Mouse (Mus musculus): Measurements from ENCODE around the gene Ppp2r3a. TPM values are rescaled to one million over a fixed set of nuclear protein-coding genes. Genes with fewer than 3 reads are reported as not detected.
A peak's percentile ranks its signal among the peaks of the same experiment; 100 is the strongest.

Ppp2r3a gene
- polyA plus RNA-seq (2015; fragmentation: Nextera tagmentation; extraction: Ambion mirVana), result 2.2 and 2.4 TPM in 2 replicates

DNA sequence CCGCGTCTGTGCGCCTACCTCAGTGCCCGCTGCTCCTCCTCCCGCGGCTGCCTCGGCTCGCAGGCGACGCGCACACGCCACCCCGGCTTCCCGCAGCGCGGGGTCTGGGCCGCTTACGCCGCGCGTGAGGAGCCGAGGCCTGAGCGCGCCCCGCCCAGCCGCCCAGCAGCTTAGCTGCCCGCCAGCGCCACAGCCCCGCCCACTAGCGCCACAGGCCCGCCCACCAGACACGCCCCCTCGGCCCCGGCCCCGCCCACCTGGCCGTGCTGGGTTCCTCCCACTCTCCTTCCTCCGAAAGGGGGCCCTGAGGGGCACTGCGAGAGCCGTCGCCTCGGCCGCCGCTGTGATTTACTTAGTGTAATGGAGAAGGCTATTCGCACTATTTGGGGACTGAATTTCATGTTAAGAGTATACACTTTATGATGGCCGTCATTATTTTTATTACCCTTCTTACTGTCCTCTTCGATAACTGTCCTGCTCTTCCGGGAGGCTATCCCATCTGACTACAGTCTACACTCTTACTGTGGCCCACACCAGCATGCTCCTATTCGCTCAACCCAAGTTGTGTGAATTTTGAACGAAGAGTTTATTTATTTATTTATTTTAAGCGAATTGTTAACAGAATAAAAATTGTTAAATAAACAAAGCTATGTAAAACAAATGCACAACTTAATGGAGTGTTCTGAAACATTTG is at the start of gene Ppp2r3a:
Gene Ppp2r3a (minus strand): TSS at position 152 of the 694 bp plus-strand sequence.
- peaks cover 41% of the 10 kb centered on the region for H3K4me1 ChIP-seq (replicated peaks)
- H3K4me2 ChIP-seq, result peak within 1 kb of the TSS; percentile 97
- DNase-seq, result peak; percentile 90
- no peaks in the 10 kb centered on the region for H3K27me3 ChIP-seq
- H3K9me3 ChIP-seq (replicated peaks), result no peaks in the 10 kb centered on the region
- peak; percentile 94 for ATAC-seq (ENCODE audit: low read depth)
- H3K36me3 ChIP-seq, result no peaks in the 10 kb centered on the region
- peak within 1 kb of the TSS; percentile 77 for H3K4me3 ChIP-seq (replicated peaks)
- H3K9ac ChIP-seq, result peak within 1 kb of the TSS; percentile 81
- under 1% methylated on average over 48 of the region's 50 CpGs for WGBS (ENCODE audit: insufficient replicate concordance)
- H3K27ac ChIP-seq, result peak within 1 kb of the TSS; percentile 73

DNA sequence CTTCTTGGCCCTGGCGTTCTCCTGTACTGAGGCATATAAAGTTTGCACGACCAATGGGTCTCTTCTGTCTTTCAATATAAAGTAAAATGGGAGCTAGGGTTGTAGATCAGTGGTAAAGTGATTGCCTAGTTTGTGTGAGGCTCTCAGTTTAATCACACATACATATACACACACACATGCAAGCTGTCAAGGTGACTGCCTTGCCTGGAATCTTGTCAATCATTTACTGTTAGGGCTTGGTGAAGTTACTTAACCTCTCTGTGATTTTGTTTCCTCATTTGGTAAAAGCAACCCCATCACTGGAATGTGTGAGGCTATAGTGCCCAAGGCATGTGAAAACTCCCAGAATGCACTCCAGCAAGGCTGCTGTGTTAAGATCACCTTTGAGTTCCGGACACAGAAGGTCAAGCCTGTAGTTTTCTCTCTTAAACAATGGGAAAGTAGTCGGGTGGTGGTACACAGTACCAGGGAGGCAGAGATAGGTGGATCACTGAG is 48.9 kb upstream of the Ppp2r3a start:
- no peaks in the 10 kb centered on the region for H3K36me3 ChIP-seq
- DNase-seq, result no peak
- no peak overlapping the region for H3K4me2 ChIP-seq
- no peak overlapping the region for H3K4me3 ChIP-seq (replicated peaks)
- H3K4me1 ChIP-seq (replicated peaks), result no peaks in the 10 kb centered on the region
- H3K9me3 ChIP-seq (replicated peaks), result no peaks in the 10 kb centered on the region
- no peak for ATAC-seq (ENCODE audit: low read depth)
- WGBS (ENCODE audit: insufficient replicate concordance), result 59% methylated on average over 4 of the region's 4 CpGs
- no peak overlapping the region for H3K9ac ChIP-seq
- no peaks in the 10 kb centered on the region for H3K27me3 ChIP-seq
- H3K27ac ChIP-seq, result no peak overlapping the region

- DNase-seq (no peak), ATAC-seq (ENCODE audit: low read depth) (no peak)
- Histone ChIP-seq H3K9ac (no peak overlapping the region), H3K4me2 (no peak overlapping the region), H3K27ac (no peak overlapping the region), H3K27me3 (no peaks in the 10 kb centered on the region), H3K9me3 (replicated peaks) (no peaks in the 10 kb centered on the region), H3K4me1 (replicated peaks) (no peaks in the 10 kb centered on the region), H3K36me3 (no peaks in the 10 kb centered on the region), H3K4me3 (replicated peaks) (no peak overlapping the region)
- WGBS (ENCODE audit: insufficient replicate concordance), result 73% methylated on average over 19 of the region's 19 CpGs
These were observed 40.4 kb upstream of the Ppp2r3a start for GRCm38 (mm10) chr9:101291676-101292660.

DNA sequence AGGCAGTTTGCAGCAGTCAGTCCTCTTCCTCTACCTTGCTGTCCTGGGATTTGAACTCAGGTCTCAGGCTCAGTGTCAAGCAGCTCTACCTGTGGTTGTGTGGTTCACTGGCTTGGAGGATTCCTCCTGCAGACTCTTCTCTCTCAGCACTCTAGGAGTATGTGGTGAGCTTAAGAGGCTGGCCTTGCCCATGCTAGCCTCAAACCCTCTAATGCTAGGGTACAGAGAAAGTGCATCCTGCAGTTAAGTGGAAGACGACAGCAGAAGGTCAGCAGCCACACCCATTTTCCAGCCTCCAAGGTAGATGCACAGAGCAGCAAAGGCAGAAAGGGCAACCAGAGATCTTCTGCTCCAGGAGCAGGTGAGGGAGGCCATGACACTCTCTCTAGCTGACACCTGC is 39.3 kb upstream of the Ppp2r3a start:
- ATAC-seq (ENCODE audit: low read depth) (no peak), DNase-seq (no peak)
- H3K36me3 ChIP-seq, result no peaks in the 10 kb centered on the region
- no peak overlapping the region for H3K9ac ChIP-seq
- H3K4me3 ChIP-seq (replicated peaks), result no peak overlapping the region
- no peak overlapping the region for H3K27ac ChIP-seq
- H3K9me3 ChIP-seq (replicated peaks), result no peaks in the 10 kb centered on the region
- H3K4me1 ChIP-seq (replicated peaks), result no peaks in the 10 kb centered on the region
- H3K4me2 ChIP-seq, result no peak overlapping the region
- H3K27me3 ChIP-seq, result no peaks in the 10 kb centered on the region
- 60% methylated on average over 1 of the region's 1 CpGs for WGBS (ENCODE audit: insufficient replicate concordance)

GRCm38 (mm10) chr9:101289750-101290149 is 38.2 kb upstream of the Ppp2r3a start:
- H3K4me2 ChIP-seq, result no peak overlapping the region
- H3K27me3 ChIP-seq, result no peaks in the 10 kb centered on the region
- H3K4me3 ChIP-seq (replicated peaks), result no peak overlapping the region
- no peaks in the 10 kb centered on the region for H3K9me3 ChIP-seq (replicated peaks)
- no peak overlapping the region for H3K9ac ChIP-seq
- WGBS (ENCODE audit: insufficient replicate concordance), result 67% methylated on average over 11 of the region's 11 CpGs
- H3K27ac ChIP-seq, result no peak overlapping the region
- DNase-seq, result no peak
- no peak for ATAC-seq (ENCODE audit: low read depth)
- H3K4me1 ChIP-seq (replicated peaks), result no peaks in the 10 kb centered on the region
- H3K36me3 ChIP-seq, result no peaks in the 10 kb centered on the region

GRCm38 (mm10) chr9:101288901-101289647 is 37.5 kb upstream of the Ppp2r3a start:
- no peaks in the 10 kb centered on the region for H3K27me3 ChIP-seq
- no peaks in the 10 kb centered on the region for H3K9me3 ChIP-seq (replicated peaks)
- no peak overlapping the region for H3K4me2 ChIP-seq
- no peaks in the 10 kb centered on the region for H3K4me1 ChIP-seq (replicated peaks)
- H3K9ac ChIP-seq, result no peak overlapping the region
- DNase-seq, result no peak
- H3K27ac ChIP-seq, result no peak overlapping the region
- no peak for ATAC-seq (ENCODE audit: low read depth)
- H3K4me3 ChIP-seq (replicated peaks), result no peak overlapping the region
- 74% methylated on average over 14 of the region's 14 CpGs for WGBS (ENCODE audit: insufficient replicate concordance)
- no peaks in the 10 kb centered on the region for H3K36me3 ChIP-seq

- Histone ChIP-seq H3K4me1 (replicated peaks) (no peaks in the 10 kb centered on the region), H3K4me2 (no peak overlapping the region), H3K27ac (no peak overlapping the region), H3K9ac (no peak overlapping the region), H3K4me3 (replicated peaks) (no peak overlapping the region), H3K27me3 (no peaks in the 10 kb centered on the region), H3K36me3 (no peaks in the 10 kb centered on the region), H3K9me3 (replicated peaks) (no peaks in the 10 kb centered on the region)
- ATAC-seq (ENCODE audit: low read depth) (no peak), DNase-seq (no peak)
- WGBS (ENCODE audit: insufficient replicate concordance), result 73% methylated on average over 4 of the region's 4 CpGs
These were observed 35.2 kb upstream of the Ppp2r3a start for GRCm38 (mm10) chr9:101286766-101287165.

DNA sequence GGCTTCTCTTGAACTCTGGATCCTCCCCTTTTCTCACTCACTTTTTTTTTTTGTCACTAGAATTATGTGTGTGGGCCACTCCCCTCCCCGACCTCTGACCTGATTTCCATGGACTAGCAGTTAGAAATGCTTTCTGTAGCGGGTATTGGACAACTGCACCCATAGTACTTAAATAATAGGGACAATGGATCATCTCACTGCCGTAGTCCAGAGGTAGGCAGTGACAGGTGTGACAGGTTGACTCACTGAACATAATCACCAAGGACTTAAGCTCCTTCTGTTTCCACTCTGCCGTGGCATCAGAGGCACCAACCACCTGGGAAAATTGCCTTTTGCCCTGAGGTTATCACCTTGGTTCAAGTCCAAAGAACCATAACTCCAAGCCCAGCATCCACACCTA is 32.5 kb upstream of the Ppp2r3a start:
- ATAC-seq (ENCODE audit: low read depth) (no peak), DNase-seq (no peak)
- H3K27me3 ChIP-seq, result no peaks in the 10 kb centered on the region
- no peak overlapping the region for H3K27ac ChIP-seq
- no peak overlapping the region for H3K4me3 ChIP-seq (replicated peaks)
- H3K4me1 ChIP-seq (replicated peaks), result no peaks in the 10 kb centered on the region
- no peak overlapping the region for H3K9ac ChIP-seq
- no peaks in the 10 kb centered on the region for H3K9me3 ChIP-seq (replicated peaks)
- H3K4me2 ChIP-seq, result no peak overlapping the region
- 55% methylated on average over 4 of the region's 4 CpGs for WGBS (ENCODE audit: insufficient replicate concordance)
- H3K36me3 ChIP-seq, result no peaks in the 10 kb centered on the region

GRCm38 (mm10) chr9:101282651-101283050 is 31.1 kb upstream of the Ppp2r3a start:
- Histone ChIP-seq H3K9ac (no peak overlapping the region), H3K9me3 (replicated peaks) (no peaks in the 10 kb centered on the region), H3K27me3 (no peaks in the 10 kb centered on the region), H3K4me3 (replicated peaks) (no peak overlapping the region), H3K4me1 (replicated peaks) (no peaks in the 10 kb centered on the region), H3K4me2 (no peak overlapping the region), H3K36me3 (no peaks in the 10 kb centered on the region), H3K27ac (no peak overlapping the region)
- ATAC-seq (ENCODE audit: low read depth), result no peak
- DNase-seq, result no peak
- WGBS (ENCODE audit: insufficient replicate concordance), result 69% methylated on average over 6 of the region's 6 CpGs

- H3K4me2 ChIP-seq, result no peak overlapping the region
- no peak overlapping the region for H3K9ac ChIP-seq
- no peaks in the 10 kb centered on the region for H3K9me3 ChIP-seq (replicated peaks)
- ATAC-seq (ENCODE audit: low read depth) (no peak), DNase-seq (no peak)
- WGBS (ENCODE audit: insufficient replicate concordance), result 73% methylated on average over 4 of the region's 4 CpGs
- no peaks in the 10 kb centered on the region for H3K27me3 ChIP-seq
- no peaks in the 10 kb centered on the region for H3K4me1 ChIP-seq (replicated peaks)
- no peaks in the 10 kb centered on the region for H3K36me3 ChIP-seq
- no peak overlapping the region for H3K27ac ChIP-seq
- H3K4me3 ChIP-seq (replicated peaks), result no peak overlapping the region
These were observed 30.3 kb upstream of the Ppp2r3a start for GRCm38 (mm10) chr9:101281906-101282305.

- ATAC-seq (ENCODE audit: low read depth) (no peak), DNase-seq (no peak)
- Histone ChIP-seq H3K9me3 (replicated peaks) (no peaks in the 10 kb centered on the region), H3K4me3 (replicated peaks) (no peak overlapping the region), H3K36me3 (no peaks in the 10 kb centered on the region), H3K4me2 (no peak overlapping the region), H3K27me3 (no peaks in the 10 kb centered on the region), H3K4me1 (replicated peaks) (no peaks in the 10 kb centered on the region), H3K27ac (no peak overlapping the region), H3K9ac (no peak overlapping the region)
- WGBS (ENCODE audit: insufficient replicate concordance), result 78% methylated on average over 11 of the region's 11 CpGs
These were observed 29.7 kb upstream of the Ppp2r3a start for GRCm38 (mm10) chr9:101281326-101281725.

All from liver, embryonic 13.5 days (tissue).